Mouse (Mus musculus) ES-Bruce4 (cell line): ENCODE measurements around the gene Xpc.

Experiments
- CTCF ChIP-seq: IDR thresholded peaks from one replicate; pipeline ENCODE4 v1.8.1; 2011; ENCODE audit warnings: low read depth, low read length
- EP300 ChIP-seq: IDR thresholded peaks from 2 replicates; pipeline ENCODE4 v1.6.1; 2011; ENCODE audit warnings: low read depth, low read length; ENCODE audit not compliant: insufficient read depth
- POLR2A ChIP-seq: IDR thresholded peaks from one replicate; pipeline ENCODE4 v1.8.1; 2011; ENCODE audit warnings: low read length; ENCODE audit not compliant: insufficient read depth

DNA sequence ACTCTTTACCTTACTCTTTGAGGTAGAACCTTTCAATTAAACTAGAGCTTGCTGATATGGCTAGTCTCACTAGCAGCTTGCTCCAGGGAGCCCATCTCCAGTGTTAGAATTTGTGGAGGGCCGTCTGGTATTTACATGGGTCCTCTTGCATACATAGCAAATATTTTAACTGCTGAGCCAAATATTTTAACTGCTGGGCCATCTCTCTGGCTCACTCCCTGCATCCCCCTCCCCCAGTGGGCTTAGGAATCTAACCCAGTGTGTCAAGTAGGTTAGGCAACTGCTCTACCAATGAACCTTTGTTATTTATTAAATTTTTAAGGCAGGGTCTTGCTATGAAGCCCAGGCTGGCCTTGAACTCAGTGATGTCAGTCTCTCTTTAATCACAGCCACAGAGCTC is 42.9 kb upstream of the Xpc start:
- TF ChIP-seq CTCF (no peak), POLR2A (no peak), EP300 (no peak)
